ENCODE assay signal across 12 mouse cellular contexts in the genomic region with DNA sequence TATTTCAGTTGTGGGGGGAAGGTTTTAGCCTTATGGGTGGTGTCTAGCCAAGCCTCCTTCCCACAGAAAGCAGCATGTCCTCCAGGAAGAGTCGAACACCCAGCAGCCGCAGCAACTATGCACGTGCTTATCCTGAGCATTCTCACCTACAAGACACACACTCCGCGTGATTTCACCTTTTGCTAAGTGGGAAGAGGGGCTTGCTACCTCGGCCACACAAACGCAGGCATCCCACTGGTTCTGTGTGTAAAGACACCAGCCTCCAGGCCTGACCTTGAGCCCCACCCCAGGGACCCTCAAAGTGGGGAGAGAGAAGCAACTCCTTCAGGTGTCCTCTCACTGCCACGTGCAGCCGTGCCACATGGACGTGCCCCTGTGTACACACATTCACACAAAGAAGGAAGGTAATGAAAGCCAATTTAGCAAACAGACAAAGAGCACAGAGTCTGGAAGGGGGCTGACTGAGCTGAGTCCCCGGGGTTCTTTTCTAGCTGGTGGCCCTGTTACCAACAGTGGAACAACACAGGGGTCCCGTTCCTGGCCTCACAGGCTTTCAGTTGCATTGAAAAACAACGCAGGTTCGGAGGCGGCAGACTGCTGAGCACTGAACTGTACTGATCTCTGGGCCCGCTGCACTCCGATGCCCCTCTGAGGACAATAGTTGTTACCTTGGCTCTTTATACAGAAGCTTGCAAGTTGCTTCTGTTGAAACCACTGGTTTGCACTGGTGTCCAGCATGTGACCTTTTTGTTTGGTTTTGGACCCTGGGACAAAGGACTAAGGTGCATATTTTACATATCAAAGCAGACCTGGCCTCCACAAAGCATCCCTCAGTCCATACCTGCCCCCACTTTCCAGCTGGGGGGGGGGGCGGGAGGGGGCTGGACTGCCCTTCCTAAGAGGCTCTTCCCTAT. TPM values are rescaled to one million over a fixed set of nuclear protein-coding genes. Genes with fewer than 3 reads are reported as not detected.
DNase-seq lines count a peak whose midpoint lies in the region; ATAC-seq and TF ChIP-seq lines count a peak whose summit lies in the region.
"Had no signal": no experiment of that assay in that cellular context is flagged by ENCODE, and none has a peak within 500 bp of the region (broad histone marks: within the 10 kb centered on the region; RNA-seq: fewer than 3 reads in every experiment).

No protein-coding gene starts in this region.

- H3K9ac ChIP-seq in ES-E14 (ENCODE audit: insufficient read depth, low read depth, low read length, poor library complexity, severe bottlenecking): peak overlapping the region; percentile 52
- H3K9ac ChIP-seq in embryonic facial prominence, embryonic 11.5 days (replicated peaks; ENCODE audit: low read length): peak overlapping the region; percentile 43
- no peak overlapping the region for H3K9ac ChIP-seq in midbrain, embryonic 13.5 days (replicated peaks)
- H3K9ac ChIP-seq: limb, embryonic 13.5 days had no signal

- no peaks in the 10 kb centered on the region for H3K9me3 ChIP-seq in ES-E14 (ENCODE audit: control insufficient read depth, insufficient read depth, low read depth, low read length)
- no peaks in the 10 kb centered on the region for H3K9me3 ChIP-seq in embryonic facial prominence, embryonic 11.5 days (replicated peaks; ENCODE audit: control insufficient read depth, low read length)
- no peaks in the 10 kb centered on the region for H3K9me3 ChIP-seq in midbrain, embryonic 13.5 days
- H3K9me3 ChIP-seq: limb, embryonic 13.5 days had no signal

- H3K27ac ChIP-seq in ES-E14 (ENCODE audit: insufficient read depth, low read depth, low read length, poor library complexity, severe bottlenecking): peak overlapping the region; percentile 93
- no peak overlapping the region for H3K27ac ChIP-seq in embryonic facial prominence, embryonic 11.5 days (replicated peaks; ENCODE audit: low read depth, low read length)
- no peak overlapping the region for H3K27ac ChIP-seq in midbrain, embryonic 13.5 days
- H3K27ac ChIP-seq: layer of hippocampus, adult 2 months; limb, embryonic 13.5 days had no signal

- H3K4me1 ChIP-seq in ES-E14 (ENCODE audit: control insufficient read depth in 2 of 2, insufficient read depth in 2 of 2, low read length in 2 of 2, poor library complexity in 1 of 2): peaks cover 51 to 57% of the 10 kb centered on the region in 2 experiments
- H3K4me1 ChIP-seq in embryonic facial prominence, embryonic 11.5 days (ENCODE audit: control insufficient read depth, insufficient read depth, low read length): peaks cover 5% of the 10 kb centered on the region
- peaks cover 22% of the 10 kb centered on the region for H3K4me1 ChIP-seq in midbrain, embryonic 13.5 days (replicated peaks)

- no peaks in the 10 kb centered on the region for H3K27me3 ChIP-seq in embryonic facial prominence, embryonic 11.5 days (ENCODE audit: control insufficient read depth, insufficient read depth, low read length)
- H3K27me3 ChIP-seq in midbrain, embryonic 13.5 days: peaks cover 20% of the 10 kb centered on the region; the same call in 1 of the 2 replicates
- H3K27me3 ChIP-seq: limb, embryonic 13.5 days had no signal

- 33% methylated on average over 18 of the region's 18 CpGs for WGBS in embryonic facial prominence, embryonic 11.5 days
- WGBS in midbrain, embryonic 13.5 days: 18% methylated on average over 18 of the region's 18 CpGs

- ATAC-seq in embryonic facial prominence, embryonic 11.5 days (replicated peaks; ENCODE audit: insufficient number of reproducible peaks, low FRiP score, low TSS enrichment, low read depth): no peak
- peak; percentile 24; the same call in 1 of the 2 replicates for ATAC-seq in midbrain, embryonic 13.5 days
- ATAC-seq: hindbrain, embryonic 16.5 days had no signal

- H3K36me3 ChIP-seq in ES-E14 (ENCODE audit: control insufficient read depth, insufficient read depth, low read length, poor library complexity, severe bottlenecking): no peaks in the 10 kb centered on the region
- H3K36me3 ChIP-seq in embryonic facial prominence, embryonic 11.5 days (replicated peaks; ENCODE audit: control insufficient read depth, insufficient read depth, low read depth, low read length): no peaks in the 10 kb centered on the region
- H3K36me3 ChIP-seq in midbrain, embryonic 13.5 days: no peaks in the 10 kb centered on the region
- H3K36me3 ChIP-seq: limb, embryonic 13.5 days had no signal

- in situ Hi-C loops in ES-E14 (cut with MboI; ENCODE audit: low sequenced_read_pairs in 2 of 2, unreplicated experiment in 2 of 2): no loop called here

- no peak overlapping the region for H3K4me2 ChIP-seq in embryonic facial prominence, embryonic 11.5 days (ENCODE audit: low read depth, low read length)
- no peak overlapping the region for H3K4me2 ChIP-seq in midbrain, embryonic 13.5 days (replicated peaks)
- H3K4me2 ChIP-seq: limb, embryonic 13.5 days had no signal

- DNase-seq in kidney, adult 18-20 months: peak; percentile 20
- no peak for DNase-seq in kidney, adult 8-10 months
- DNase-seq in ES-E14 (ENCODE audit: low read depth, low spot score): no peak
- DNase-seq in embryonic facial prominence, embryonic 11.5 days (ENCODE audit: low spot score): no peak
- DNase-seq in layer of hippocampus, adult 8-10 months (ENCODE audit: low spot score in 2 of 2): no peak
- DNase-seq in frontal cortex, postnatal 10 days (ENCODE audit: low spot score in 2 of 2): no peak
- DNase-seq: heart, adult 11 months; thymus, postnatal 25 days had no signal

- peak overlapping the region; percentile 12 to 24 for H3K4me3 ChIP-seq in ES-E14 (ENCODE audit: insufficient read depth in 1 of 2, low read depth in 1 of 2, low read length in 2 of 2, poor library complexity in 1 of 2, severe bottlenecking in 1 of 2)
- H3K4me3 ChIP-seq in embryonic facial prominence, embryonic 11.5 days (ENCODE audit: low read depth, low read length): no peak overlapping the region
- no peak overlapping the region for H3K4me3 ChIP-seq in midbrain, embryonic 13.5 days (replicated peaks)
- H3K4me3 ChIP-seq: layer of hippocampus, adult 2 months; limb, embryonic 13.5 days had no signal

TF ChIP-seq in ES-E14, 5 proteins besides CTCF, POLR2A, EP300 and RAD21:
- TF ChIP-seq CHD2 (IDR thresholded peaks at IDR 0.05; ENCODE audit: low read depth, low read length) (peak; percentile 56; the same call in 1 of the 2 replicates), HCFC1 (IDR thresholded peaks at IDR 0.05; ENCODE audit: borderline replicate concordance, insufficient read depth, low read length) (no peak), MAFK (IDR thresholded peaks at IDR 0.05; ENCODE audit: insufficient read depth, low read depth, low read length) (no peak), ZNF384 (IDR thresholded peaks at IDR 0.05; ENCODE audit: low read depth, low read length) (no peak), ZC3H11A (IDR thresholded peaks at IDR 0.05; ENCODE audit: borderline replicate concordance, low read depth, low read length) (no peak)

RNA-seq across cellular contexts. Expression of gene Tmem51, which starts 14.9 kb away (rescaled TPM):
- total RNA-seq in ES-E14 (2012; rRNA removed): 13.6 and 24.0 TPM in 2 replicates
- 10.1 and 12.1 TPM in 2 replicates for polyA plus RNA-seq in embryonic facial prominence, embryonic 11.5 days (2014; fragmentation: Nextera tagmentation; extraction: Ambion mirVana)
- 5.7 and 6.4 TPM in 2 replicates for polyA plus RNA-seq in midbrain, embryonic 13.5 days (2015; fragmentation: Nextera tagmentation; extraction: Ambion mirVana)
- 1 to 10 TPM; 3.4 to 7.1 (median 6.0) TPM for total RNA-seq in layer of hippocampus, adult 8-10 months (2022)

RNA-seq across cellular contexts. Expression of gene Fhad1, which starts 54.3 kb away (rescaled TPM):
- total RNA-seq in ES-E14 (2012; rRNA removed): 0.49 and 0.74 TPM in 2 replicates
- 0.68 and 0.94 TPM in 2 replicates for polyA plus RNA-seq in embryonic facial prominence, embryonic 11.5 days (2014; fragmentation: Nextera tagmentation; extraction: Ambion mirVana)
- polyA plus RNA-seq in midbrain, embryonic 13.5 days (2015; fragmentation: Nextera tagmentation; extraction: Ambion mirVana): 3.0 and 3.4 TPM in 2 replicates
- 10 to 100 TPM in 1 of 4 experiments, 1 to 10 TPM in 3; 6.9 to 10.4 (median 9.0) TPM for total RNA-seq in layer of hippocampus, adult 8-10 months (2022)

Comparison
In these comparisons a context has a peak if more than half of its experiments do, and no peak if none do; other contexts are left out.
1. H3K4me3 ChIP-seq: peak in ES-E14 (2 of 2); none in embryonic facial prominence, embryonic 11.5 days (single experiment) and midbrain, embryonic 13.5 days (single experiment).